Mouse (Mus musculus) heart, adult 2 months (tissue): ENCODE measurements around the gene Lmbr1l. TPM values are rescaled to one million over a fixed set of nuclear protein-coding genes. Genes with fewer than 3 reads are reported as not detected.

Source experiments
- DNase-seq, 2 experiments: peaks; one replicate each; pipeline ENCODE4 v3.0.0; 2021
- H3K27ac ChIP-seq: fragments of 200-600 bp; 2 replicates; pipeline ENCODE4 v1.8.1; 2022
- H3K27me3 ChIP-seq: fragments of 200-500 bp; 2 replicates; pipeline ENCODE4 v1.6.1; 2012; ENCODE audit warnings: mild to moderate bottlenecking, low read length, inconsistent platforms, mixed read lengths; ENCODE audit not compliant: control insufficient read depth, insufficient read depth
- H3K36me3 ChIP-seq: fragments of 200-500 bp; 2 replicates; pipeline ENCODE4 v1.6.1; 2012; ENCODE audit warnings: low read length, inconsistent platforms; ENCODE audit not compliant: control insufficient read depth, insufficient read depth
- H3K4me1 ChIP-seq: fragments of 200-500 bp; 2 replicates; pipeline ENCODE4 v1.6.1; 2011; ENCODE audit warnings: low read length; ENCODE audit not compliant: control insufficient read depth, insufficient read depth
- H3K4me3 ChIP-seq: fragments of 200-600 bp; 2 replicates; pipeline ENCODE4 v1.8.1; 2022
- H3K79me2 ChIP-seq: fragments of 200-500 bp; replicated peaks from 2 replicates; pipeline ENCODE4 v1.6.1; 2012; ENCODE audit warnings: mild to moderate bottlenecking, inconsistent platforms, low read length, moderate library complexity, mixed read lengths; ENCODE audit not compliant: control insufficient read depth, insufficient read depth
- H3K9ac ChIP-seq: fragments of 200-500 bp; 2 replicates; pipeline ENCODE4 v1.6.1; 2012; ENCODE audit warnings: low read depth, mild to moderate bottlenecking, control low read depth, inconsistent platforms, low read length, mixed read lengths
- CTCF ChIP-seq: fragments of 200-600 bp; IDR thresholded peaks from 2 replicates; pipeline ENCODE4 v1.8.1; 2022; ENCODE audit warnings: antibody characterized with exemption, mild to moderate bottlenecking, moderate library complexity
- EP300 ChIP-seq: fragments of 200-500 bp; IDR thresholded peaks from 2 replicates; pipeline ENCODE4 v1.6.1; 2011; ENCODE audit warnings: low read depth, low read length, control low read depth; ENCODE audit not compliant: insufficient read depth
- POLR2A ChIP-seq: fragments of 200-500 bp; IDR thresholded peaks from 2 replicates; pipeline ENCODE4 v1.6.1; 2011; ENCODE audit warnings: mild to moderate bottlenecking, low read depth, low read length, control low read depth; ENCODE audit not compliant: insufficient read depth
- WGBS: fragments of 180-500 bp; shearing (Covaris S2); methylation state at CpG from one replicate; pipeline ENCODE4 v1.1.7; 2018; 5-methylcytosine and 5-hydroxymethylcytosine counted together
- intact Hi-C: fragments of 180-260 bp; cut with DNase I; formaldehyde crosslinking; loops from one replicate; pipeline ENCODE4 v1.15.1; 2025
- polyA plus RNA-seq: library from polyadenylated mRNA; depleted of rRNA; stranded (reverse); fragments of >200 nt; gene quantifications from 2 replicates; pipeline ENCODE4 v1.2.3, GENCODE M21; 2012
- total RNA-seq, 2 experiments: library from RNA; stranded (reverse); gene quantifications; 2 replicates each; pipeline ENCODE4 v1.2.3; 2021

Gene Lmbr1l
- total and polyA plus RNA-seq, 3 experiments: 7.1 to 23.2 (median 11.1) TPM

DNA sequence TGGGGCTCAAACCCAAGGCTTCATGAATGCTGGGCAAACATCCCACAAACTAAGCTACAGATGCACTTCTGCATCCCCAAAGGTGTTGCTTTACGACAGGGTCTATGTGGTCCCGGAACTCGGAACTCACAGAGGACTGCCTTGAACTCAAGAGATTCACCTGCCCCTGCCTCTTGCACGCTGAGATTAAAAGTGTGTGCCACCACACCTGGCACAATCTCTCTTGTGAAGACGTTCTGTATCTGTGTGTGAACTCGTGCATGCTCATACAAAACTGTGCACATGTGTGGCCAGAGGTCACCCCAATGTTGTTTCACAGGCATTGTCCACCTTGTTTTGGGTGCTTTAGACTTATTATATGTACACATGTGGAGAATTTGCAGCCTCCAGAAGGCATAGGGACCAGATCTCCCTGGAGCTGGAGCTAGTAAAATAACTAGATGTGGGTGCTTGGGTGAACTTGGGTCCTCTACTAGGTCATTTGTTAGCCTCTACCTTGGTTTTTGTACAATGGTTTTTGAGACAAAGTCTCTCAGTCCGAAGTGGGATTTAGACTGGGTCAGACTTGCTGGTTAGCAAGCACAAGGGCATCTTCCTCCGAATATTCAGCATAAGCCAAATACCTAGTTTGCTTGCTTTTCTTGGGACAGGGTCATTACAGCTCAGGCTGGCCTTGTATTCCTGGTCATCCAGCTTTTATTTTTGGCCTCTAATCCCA, 12.1 kb upstream of the Lmbr1l start:
- H3K27ac ChIP-seq: no peak overlapping the region
- no peak for DNase-seq
- H3K4me3 ChIP-seq: no peak overlapping the region
- intact Hi-C loops: no loop called here
- peaks cover 6% of the 10 kb centered on the region for H3K36me3 ChIP-seq
- no peak for TF ChIP-seq EP300
- TF ChIP-seq POLR2A: no peak
- TF ChIP-seq CTCF: no peak
- H3K9ac ChIP-seq: no peak overlapping the region
- no peaks in the 10 kb centered on the region for H3K27me3 ChIP-seq
- no peaks in the 10 kb centered on the region for H3K79me2 ChIP-seq
- whole genome bisulfite sequencing: 52% methylated on average over 8 of the region's 8 CpGs
- H3K4me1 ChIP-seq: peaks cover 8% of the 10 kb centered on the region

DNA sequence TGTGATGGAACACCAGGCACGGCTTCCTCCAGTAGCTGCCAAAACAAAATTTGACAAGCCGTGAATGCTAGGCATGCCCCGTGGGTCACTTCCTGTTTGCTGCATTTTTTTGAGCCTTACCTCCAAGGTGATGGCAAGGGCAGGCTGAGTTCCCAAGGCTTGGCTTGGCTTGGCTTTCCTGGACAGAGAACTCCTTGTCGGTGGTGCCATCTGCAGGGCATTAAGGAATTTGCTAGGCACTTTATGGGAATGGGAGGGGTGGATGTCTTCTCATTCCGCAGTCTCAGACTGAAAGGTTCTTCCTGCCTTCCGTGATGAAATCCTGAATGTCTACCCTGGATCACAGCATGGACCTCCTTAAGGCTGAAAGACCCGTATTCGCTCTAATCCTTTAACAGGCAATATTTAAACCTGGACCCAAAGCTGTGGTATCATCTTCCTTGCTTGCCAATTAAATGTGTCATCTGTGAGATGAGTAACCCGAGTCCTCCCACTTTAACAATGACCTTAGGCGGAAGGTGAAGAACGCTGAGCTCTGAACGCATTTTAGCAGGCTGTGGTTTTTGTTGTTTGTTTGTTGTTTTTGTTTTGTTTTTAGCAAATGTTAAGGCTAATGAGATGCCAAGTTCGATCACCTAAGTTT, 10.7 kb upstream of the Lmbr1l start:
- TF ChIP-seq EP300 (peak; percentile 86), CTCF (peak; percentile 82), POLR2A (no peak)
- Histone ChIP-seq H3K79me2 (no peaks in the 10 kb centered on the region), H3K9ac (no peak overlapping the region), H3K36me3 (peaks cover 6% of the 10 kb centered on the region), H3K4me3 (no peak overlapping the region), H3K27me3 (no peaks in the 10 kb centered on the region), H3K27ac (peak overlapping the region; percentile 32; the same call in 1 of the 2 replicates), H3K4me1 (peaks cover 8% of the 10 kb centered on the region)
- 13% methylated on average over 13 of the region's 13 CpGs for WGBS
- intact Hi-C loops: loop anchor here (1.0 kb wide), 2 partner anchors 36 to 51 kb away; no protein-coding TSS in a partner anchor
- DNase-seq: peak; percentile 66 to 80

DNA sequence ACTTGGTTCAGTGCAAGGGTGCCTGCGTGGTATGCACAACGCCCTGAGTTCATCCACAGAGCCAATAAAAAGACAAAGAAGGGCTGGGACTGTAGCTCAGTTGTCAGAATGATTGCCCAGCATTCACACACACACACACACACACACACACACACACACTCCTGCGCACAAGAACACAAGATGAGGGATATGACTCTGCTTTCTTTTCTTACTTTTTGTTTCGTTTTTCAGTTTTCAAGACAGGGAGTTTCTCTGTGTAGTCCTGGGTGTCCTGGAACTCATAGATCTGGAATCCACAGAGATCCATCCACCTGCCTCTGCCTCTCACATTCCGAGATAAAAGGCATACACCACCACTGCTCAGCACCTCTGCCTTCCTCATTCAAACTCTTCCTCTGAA, 9.5 kb upstream of the Lmbr1l start:
- intact Hi-C loops: no loop called here
- TF ChIP-seq CTCF: no peak
- TF ChIP-seq EP300: no peak
- TF ChIP-seq POLR2A: no peak
- Histone ChIP-seq H3K27me3 (no peaks in the 10 kb centered on the region), H3K4me1 (peaks cover 6% of the 10 kb centered on the region), H3K9ac (no peak overlapping the region), H3K27ac (no peak overlapping the region), H3K79me2 (no peaks in the 10 kb centered on the region), H3K36me3 (peaks cover 4% of the 10 kb centered on the region), H3K4me3 (no peak overlapping the region)
- 85% methylated on average over 5 of the region's 5 CpGs for WGBS
- no peak for DNase-seq

DNA sequence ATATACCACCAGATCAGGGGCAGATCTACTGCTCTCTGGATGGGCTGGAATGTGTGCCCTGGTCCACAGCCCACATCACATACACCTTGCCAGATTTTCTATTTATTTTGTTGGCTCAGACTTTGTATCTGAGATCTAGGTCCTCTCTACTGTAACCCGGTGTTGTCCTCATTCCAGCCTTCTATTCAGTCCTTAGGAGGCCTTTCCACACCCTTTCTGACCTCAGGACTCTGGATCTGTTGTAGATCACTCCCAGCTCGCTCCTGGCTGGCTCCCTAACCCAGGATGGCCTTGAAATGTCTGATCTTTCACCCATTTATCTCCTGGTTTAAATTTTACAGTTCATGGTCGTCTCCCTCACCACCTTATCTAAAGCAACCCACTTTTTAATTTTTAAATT, 6.7 kb upstream of the Lmbr1l start:
- H3K4me1 ChIP-seq: peaks cover 4% of the 10 kb centered on the region
- H3K36me3 ChIP-seq: no peaks in the 10 kb centered on the region
- intact Hi-C loops: no loop called here
- 51% methylated on average over 3 of the region's 3 CpGs for WGBS
- H3K27ac ChIP-seq: no peak overlapping the region
- no peaks in the 10 kb centered on the region for H3K79me2 ChIP-seq
- no peak overlapping the region for H3K4me3 ChIP-seq
- H3K27me3 ChIP-seq: no peaks in the 10 kb centered on the region
- no peak overlapping the region for H3K9ac ChIP-seq
- no peak for DNase-seq
- TF ChIP-seq CTCF: no peak
- TF ChIP-seq EP300: no peak
- TF ChIP-seq POLR2A: no peak

DNA sequence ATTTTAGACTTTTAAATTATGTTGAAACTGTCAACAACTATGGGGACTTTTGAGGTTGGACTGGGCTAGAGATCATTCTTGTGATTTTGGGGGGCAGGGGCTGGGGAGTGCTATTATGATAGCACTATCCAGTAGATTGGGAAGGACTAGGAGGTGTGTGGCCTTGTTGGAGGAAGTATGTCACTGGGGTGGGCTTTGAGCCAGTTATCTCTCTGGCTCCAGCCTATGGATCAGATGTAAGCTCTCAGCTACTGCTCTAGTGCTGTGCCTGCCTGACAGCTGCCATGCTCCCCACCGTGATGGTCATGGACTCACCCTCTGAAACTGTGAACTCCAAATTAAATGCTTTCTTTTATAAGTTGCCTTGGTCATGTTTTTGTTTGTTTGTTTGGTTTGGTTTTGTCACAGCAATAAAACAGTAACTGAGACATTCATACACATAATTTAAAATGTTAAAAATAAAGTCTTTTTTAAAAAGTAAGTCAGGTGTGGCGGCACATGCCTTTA, 5.1 kb upstream of the Lmbr1l start:
- no peak for DNase-seq
- H3K4me1 ChIP-seq: peaks cover 1% of the 10 kb centered on the region
- H3K4me3 ChIP-seq: no peak overlapping the region
- H3K9ac ChIP-seq: no peak overlapping the region
- TF ChIP-seq POLR2A (no peak), EP300 (no peak), CTCF (no peak)
- H3K27me3 ChIP-seq: no peaks in the 10 kb centered on the region
- no peaks in the 10 kb centered on the region for H3K36me3 ChIP-seq
- no peak overlapping the region for H3K27ac ChIP-seq
- H3K79me2 ChIP-seq: no peaks in the 10 kb centered on the region
- intact Hi-C loops: no loop called here
- WGBS: 70% methylated on average over 2 of the region's 2 CpGs

DNA sequence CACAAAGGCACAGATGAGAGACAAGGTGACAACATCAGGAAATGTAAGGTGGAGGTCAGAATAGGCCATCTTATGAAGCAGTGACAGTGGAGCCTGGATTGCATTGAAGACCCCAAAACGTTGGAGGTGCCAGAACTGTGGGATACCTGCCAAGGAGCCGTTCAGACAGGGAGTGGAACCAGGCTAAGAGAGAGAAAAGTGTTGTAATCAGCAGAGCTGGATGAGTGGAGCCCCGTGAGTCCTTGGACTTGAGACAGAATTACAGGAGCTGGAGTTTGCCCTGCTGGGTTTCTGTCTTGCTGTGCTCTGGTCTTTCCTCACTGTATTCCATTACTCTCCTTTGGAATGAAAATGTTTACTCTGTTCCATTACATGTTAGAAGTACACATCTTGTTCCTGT, 4.5 kb upstream of the Lmbr1l start:
- Histone ChIP-seq H3K27me3 (no peaks in the 10 kb centered on the region), H3K9ac (no peak overlapping the region), H3K4me1 (no peaks in the 10 kb centered on the region; the same call in 1 of the 2 replicates), H3K4me3 (no peak overlapping the region), H3K79me2 (no peaks in the 10 kb centered on the region), H3K36me3 (no peaks in the 10 kb centered on the region), H3K27ac (no peak overlapping the region)
- no peak for TF ChIP-seq POLR2A
- TF ChIP-seq CTCF: no peak
- TF ChIP-seq EP300: no peak
- DNase-seq: no peak
- 34% methylated on average over 3 of the region's 3 CpGs for WGBS
- intact Hi-C loops: no loop called here
